Mouse (Mus musculus) C2C12 (cell line): ENCODE measurements around the gene Rtn4r.

Source experiments
- CEBPB ChIP-seq: IDR thresholded peaks from one replicate; pipeline ENCODE4 v1.6.1; 2011; ENCODE audit warnings: low read depth, mild to moderate bottlenecking, control low read depth, moderate library complexity
- CTCF ChIP-seq: IDR thresholded peaks from one replicate; pipeline ENCODE4 v1.5.1; 2011; ENCODE audit not compliant: control insufficient read depth, insufficient read depth, insufficient read length
- FOSL1 ChIP-seq: IDR thresholded peaks from one replicate; pipeline ENCODE4 v1.8.0; 2011; ENCODE audit warnings: mild to moderate bottlenecking, low read length; ENCODE audit not compliant: poor library complexity, insufficient read depth, severe bottlenecking
- MAX ChIP-seq: IDR thresholded peaks from one replicate; pipeline ENCODE4 v1.6.1; 2011; ENCODE audit warnings: mild to moderate bottlenecking, control low read depth
- MYOD1 ChIP-seq: IDR thresholded peaks from one replicate; pipeline ENCODE4 v1.6.1; 2011; ENCODE audit warnings: low read depth; ENCODE audit not compliant: control insufficient read depth, insufficient read length
- MYOG ChIP-seq: IDR thresholded peaks from one replicate; pipeline ENCODE4 v1.6.1; 2011; ENCODE audit not compliant: control insufficient read depth, insufficient read length; ENCODE audit errors: extremely low read depth
- USF1 ChIP-seq: IDR thresholded peaks from one replicate; pipeline ENCODE4 v1.6.1; 2011; ENCODE audit warnings: low read depth, mild to moderate bottlenecking, control low read depth, moderate library complexity

GRCm38 (mm10) chr16:18173788-18174187 lies 46.3 kb downstream of the Rtn4r start:
- TF ChIP-seq CTCF (no peak), USF1 (no peak), MAX (no peak), CEBPB (no peak), MYOG (no peak), FOSL1 (no peak), MYOD1 (no peak)
